Mouse (Mus musculus) mature B cell (primary cell): ENCODE measurements around the gene Thada.
"Not testable (repeated sequence)": the region's sequence is repeated elsewhere in the genome, so short reads cannot be mapped to it uniquely, and the experiment has no call there.

Experiments used
- in situ Hi-C: fragments of 300-500 bp; cut with MboI; formaldehyde crosslinking; loops from 2 replicates; pipeline ENCODE4 v1.14.3; 2019

Thada gene

GRCm38 (mm10) chr17:84224217-84224887 is 241.7 kb downstream of the Thada start:
- in situ Hi-C loops: no loop called here

GRCm38 (mm10) chr17:84218841-84219240 is 247.2 kb downstream of the Thada start:
- in situ Hi-C loops: not testable (repeated sequence)

- in situ Hi-C loops: no loop called here
Observed at GRCm38 (mm10) chr17:84217696-84218095, 248.3 kb downstream of the Thada start.

- in situ Hi-C loops: no loop called here
Observed at GRCm38 (mm10) chr17:84215264-84215960, 250.6 kb downstream of the Thada start.

GRCm38 (mm10) chr17:84213464-84213863 is 252.5 kb downstream of the Thada start:
- in situ Hi-C loops: no loop called here

GRCm38 (mm10) chr17:84207611-84208010 is 258.4 kb downstream of the Thada start:
- in situ Hi-C loops: no loop called here

- in situ Hi-C loops: no loop called here
Observed at GRCm38 (mm10) chr17:84206239-84206638, 259.8 kb downstream of the Thada start.

- in situ Hi-C loops: no loop called here
Observed at GRCm38 (mm10) chr17:84204962-84205361, 261.0 kb downstream of the Thada start.

GRCm38 (mm10) chr17:84203340-84203739 is 262.7 kb downstream of the Thada start:
- in situ Hi-C loops: no loop called here

GRCm38 (mm10) chr17:84201183-84201582 is 264.8 kb downstream of the Thada start:
- in situ Hi-C loops: no loop called here

- in situ Hi-C loops: loop anchor here (10.0 kb wide), 1 partner anchor 193 kb away; no protein-coding TSS in a partner anchor
Observed at GRCm38 (mm10) chr17:84197912-84198344, 268.1 kb downstream of the Thada start.

- in situ Hi-C loops: loop anchor here (10.0 kb wide), 1 partner anchor 192 kb away; no protein-coding TSS in a partner anchor
Observed at GRCm38 (mm10) chr17:84196329-84196728, 269.7 kb downstream of the Thada start.

GRCm38 (mm10) chr17:84195835-84196234 is 270.2 kb downstream of the Thada start:
- in situ Hi-C loops: loop anchor here (10.0 kb wide), 1 partner anchor 191 kb away; no protein-coding TSS in a partner anchor

- in situ Hi-C loops: loop anchor here (10.0 kb wide), 1 partner anchor 190 kb away; no protein-coding TSS in a partner anchor
Observed at GRCm38 (mm10) chr17:84195003-84195395, 271.0 kb downstream of the Thada start.

- in situ Hi-C loops: loop anchor here (10.0 kb wide), 1 partner anchor 190 kb away; no protein-coding TSS in a partner anchor
Observed at GRCm38 (mm10) chr17:84194282-84195002, 271.6 kb downstream of the Thada start.

- in situ Hi-C loops: loop anchor here (10.0 kb wide), 1 partner anchor 189 kb away; no protein-coding TSS in a partner anchor
Observed at GRCm38 (mm10) chr17:84193411-84193810, 272.6 kb downstream of the Thada start.

- in situ Hi-C loops: loop anchor here (10.0 kb wide), 1 partner anchor 187 kb away; no protein-coding TSS in a partner anchor
Observed at GRCm38 (mm10) chr17:84191946-84192345, 274.1 kb downstream of the Thada start.

GRCm38 (mm10) chr17:84190885-84191284 is 275.1 kb downstream of the Thada start:
- in situ Hi-C loops: loop anchor here (10.0 kb wide), 1 partner anchor 186 kb away; no protein-coding TSS in a partner anchor

- in situ Hi-C loops: no loop called here
Observed at GRCm38 (mm10) chr17:84189127-84189854, 276.7 kb downstream of the Thada start.

- in situ Hi-C loops: no loop called here
Observed at GRCm38 (mm10) chr17:84188374-84188961, 277.5 kb downstream of the Thada start.
